Mouse (Mus musculus): ENCODE measurements around the gene Npr2.

GRCm38 (mm10) chr4:43636751-43637150 lies 5.0 kb downstream of the Npr2 start:
- no peak for TF ChIP-seq CTCF (IDR thresholded peaks at IDR 0.05)
- TF ChIP-seq EP300 (IDR thresholded peaks at IDR 0.05), result no peak
